Mouse (Mus musculus): ENCODE data around the gene Abl1.
A peak's percentile ranks its signal among the peaks of the same experiment; 100 is the strongest.
"Not testable (repeated sequence)": the region's sequence is repeated elsewhere in the genome, so short reads cannot be mapped to it uniquely, and the experiment has no call there.

Abl1 gene

GRCm38 (mm10) chr2:31688074-31688925, at the start of gene Abl1:
Abl1 (plus strand) TSS chr2:31688376.
- DNase-seq (ENCODE audit: low spot score): peak; percentile 97

- DNase-seq (ENCODE audit: low spot score): no peak
These were observed 49.4 kb upstream of the Abl1 start for GRCm38 (mm10) chr2:31638581-31639465.

- no peak for DNase-seq (ENCODE audit: low spot score)
These were observed 48.8 kb upstream of the Abl1 start for GRCm38 (mm10) chr2:31639466-31639760.

- DNase-seq (ENCODE audit: low spot score): no peak
These were observed 48.1 kb upstream of the Abl1 start, which contains the start of gene Prdm12 for GRCm38 (mm10) chr2:31639901-31640608. Prdm12 (plus strand) TSS chr2:31640037.

- no peak for DNase-seq (ENCODE audit: low spot score)
These were observed 47.3 kb upstream of the Abl1 start for GRCm38 (mm10) chr2:31640609-31641507.

- DNase-seq (ENCODE audit: low spot score): no peak
These were observed 46.7 kb upstream of the Abl1 start for GRCm38 (mm10) chr2:31641508-31641830.

- no peak for DNase-seq (ENCODE audit: low spot score)
These were observed 46.2 kb upstream of the Abl1 start for GRCm38 (mm10) chr2:31641929-31642328.

GRCm38 (mm10) chr2:31653971-31654853, 34.0 kb upstream of the Abl1 start:
- DNase-seq (ENCODE audit: low spot score): peak; percentile 72

GRCm38 (mm10) chr2:31654854-31655559, 33.2 kb upstream of the Abl1 start:
- no peak for DNase-seq (ENCODE audit: low spot score)

GRCm38 (mm10) chr2:31656374-31656773, 31.8 kb upstream of the Abl1 start:
- no peak for DNase-seq (ENCODE audit: low spot score)

GRCm38 (mm10) chr2:31662939-31663803, 25.0 kb upstream of the Abl1 start:
- DNase-seq (ENCODE audit: low spot score): no peak

GRCm38 (mm10) chr2:31663804-31664180, 24.4 kb upstream of the Abl1 start:
- DNase-seq (ENCODE audit: low spot score): no peak

GRCm38 (mm10) chr2:31667332-31667731, 20.8 kb upstream of the Abl1 start:
- DNase-seq (ENCODE audit: low spot score): no peak

- DNase-seq (ENCODE audit: low spot score): peak; percentile 94
These were observed 17.6 kb upstream of the Abl1 start, which contains the start of gene Exosc2 for GRCm38 (mm10) chr2:31670551-31671035. Exosc2 (plus strand) TSS chr2:31670715.

GRCm38 (mm10) chr2:31678641-31679040, 9.5 kb upstream of the Abl1 start:
- DNase-seq (ENCODE audit: low spot score): no peak

- DNase-seq (ENCODE audit: low spot score): not testable (repeated sequence)
These were observed 7.0 kb upstream of the Abl1 start for GRCm38 (mm10) chr2:31681051-31681707.

- no peak for DNase-seq (ENCODE audit: low spot score)
These were observed 6.4 kb upstream of the Abl1 start for GRCm38 (mm10) chr2:31681731-31682235.

- no peak for DNase-seq (ENCODE audit: low spot score)
These were observed 4.5 kb upstream of the Abl1 start for GRCm38 (mm10) chr2:31683666-31684065.

Data from testis, postnatal 14 days (tissue).